Mouse (Mus musculus) gastrocnemius, postnatal 4 days (tissue): ENCODE data around the gene Fdx1. TPM values are rescaled to one million over a fixed set of nuclear protein-coding genes. Genes with fewer than 3 reads are reported as not detected.

ENCODE experiments used
- DNase-seq, 2 experiments: peaks; one replicate each; pipeline ENCODE4 v3.0.0; 2021 to 2022; ENCODE audit warnings: low spot score in 2 of 2, mixed read lengths in 2 of 2
- long read RNA-seq, 2 experiments: library from polyadenylated mRNA; stranded (forward); transcript quantifications; one replicate each; pipeline ENCODE4 v2.0.0; 2021
- total RNA-seq, 2 experiments: library from RNA; stranded (reverse); gene quantifications; 2 replicates each; pipeline ENCODE4 v1.2.3; 2021

Fdx1 gene
- total RNA-seq: 10 to 100 TPM; 40.8 to 41.2 TPM
- long read RNA-seq, experiment 1, transcript Fdx1-201 (4 exons, 875 nt): major isoform, 27 of 28 reads
- long read RNA-seq, experiment 1, partial matches to known transcripts: 1 of 28 reads
- long read RNA-seq, experiment 1, other reads (novel, unspliced or antisense): 0 of 28 reads
- long read RNA-seq, experiment 2, transcript Fdx1-201 (4 exons, 875 nt): major isoform, 26 of 27 reads
- long read RNA-seq, experiment 2, partial matches to known transcripts: 1 of 27 reads
- long read RNA-seq, experiment 2, other reads (novel, unspliced or antisense): 0 of 27 reads

DNA sequence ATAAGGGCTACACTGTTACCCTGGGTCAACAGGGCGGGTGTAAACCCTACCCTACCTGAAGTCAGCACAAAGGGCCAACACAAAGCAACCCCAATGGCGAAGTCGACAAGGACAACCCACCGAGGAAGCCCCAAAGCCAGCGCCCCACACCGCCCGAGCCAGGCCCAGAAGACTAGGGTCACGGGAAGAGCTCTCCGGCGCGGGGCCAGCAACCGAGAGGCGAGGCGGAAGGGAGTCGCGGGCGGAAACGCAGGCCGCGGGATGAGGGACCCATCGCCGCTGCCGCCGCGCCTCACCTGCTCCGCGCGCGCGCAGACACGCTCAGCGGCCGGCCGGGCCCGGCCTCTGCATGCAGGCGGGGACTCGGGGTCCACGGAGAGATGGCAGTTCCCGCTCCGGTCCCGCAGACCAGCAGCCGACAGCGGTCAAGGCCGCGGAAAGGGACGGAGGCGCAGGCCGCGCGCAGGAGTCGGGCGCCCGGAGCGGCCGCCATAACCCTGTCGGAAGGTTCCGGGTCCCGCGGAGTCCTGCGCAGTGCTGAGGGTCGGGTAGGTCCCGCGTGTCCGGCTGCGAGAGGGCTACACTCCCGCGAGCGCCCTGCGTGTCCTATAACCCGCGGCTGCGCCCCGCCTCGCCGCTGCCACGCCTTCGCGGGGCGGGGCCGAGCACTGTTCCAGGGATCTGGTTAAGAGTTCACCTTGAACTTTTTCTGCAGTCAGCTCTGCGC, at the start of gene Fdx1:
Gene Fdx1 (minus strand): TSS at position 582 of the 727 bp plus-strand sequence.
- peak; percentile 61 to 80 for DNase-seq

DNA sequence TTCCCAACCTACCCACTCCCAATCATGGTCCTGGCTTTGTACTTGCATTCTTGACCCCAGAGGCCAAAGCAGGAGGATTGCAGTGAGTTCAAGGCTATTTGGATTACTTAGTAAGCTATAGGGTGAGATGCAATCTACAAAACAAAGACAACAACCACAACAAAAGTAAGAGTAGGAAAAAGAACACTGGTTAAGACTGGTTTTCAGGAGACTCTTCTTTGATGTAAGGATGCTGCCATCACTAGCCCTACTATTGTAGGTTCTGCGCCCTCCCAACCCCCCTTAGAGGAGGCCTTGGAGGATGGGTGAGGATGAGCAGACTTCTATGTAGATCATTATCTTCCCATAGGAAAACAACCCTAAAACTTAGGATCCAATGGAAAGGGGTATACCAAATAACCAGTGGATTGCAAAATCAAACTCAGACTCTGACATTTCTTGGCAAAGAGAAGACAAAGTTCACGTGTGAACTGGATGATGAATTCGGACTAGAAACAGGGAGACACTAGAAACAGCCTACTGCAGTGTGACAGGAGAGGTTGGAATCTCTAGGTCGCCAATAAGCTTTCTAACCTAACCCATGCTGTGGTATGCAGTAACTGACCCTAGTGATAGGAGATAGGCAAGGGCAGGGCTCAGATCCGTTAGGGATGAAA, 49.6 kb upstream of the Fdx1 start:
- no peak for DNase-seq

DNA sequence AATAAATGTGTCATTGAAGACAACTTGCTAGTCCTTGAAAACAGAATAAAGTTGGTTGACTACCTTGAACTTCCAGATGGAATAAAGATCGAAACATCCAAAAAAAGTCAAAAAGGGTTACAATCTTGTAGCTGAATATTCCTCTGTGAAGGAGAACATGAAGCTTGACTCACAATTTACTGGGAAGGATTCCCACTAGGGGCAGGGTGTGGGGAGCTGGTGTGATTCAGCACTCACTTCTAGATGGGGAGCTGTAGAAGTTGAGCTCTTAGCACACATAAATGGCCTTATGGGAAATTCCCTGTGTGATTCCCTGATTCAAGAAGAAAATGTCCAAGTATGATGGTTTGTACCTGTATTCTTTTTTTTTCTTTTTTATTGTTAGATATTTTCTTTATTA, 49.0 kb upstream of the Fdx1 start:
- no peak for DNase-seq

DNA sequence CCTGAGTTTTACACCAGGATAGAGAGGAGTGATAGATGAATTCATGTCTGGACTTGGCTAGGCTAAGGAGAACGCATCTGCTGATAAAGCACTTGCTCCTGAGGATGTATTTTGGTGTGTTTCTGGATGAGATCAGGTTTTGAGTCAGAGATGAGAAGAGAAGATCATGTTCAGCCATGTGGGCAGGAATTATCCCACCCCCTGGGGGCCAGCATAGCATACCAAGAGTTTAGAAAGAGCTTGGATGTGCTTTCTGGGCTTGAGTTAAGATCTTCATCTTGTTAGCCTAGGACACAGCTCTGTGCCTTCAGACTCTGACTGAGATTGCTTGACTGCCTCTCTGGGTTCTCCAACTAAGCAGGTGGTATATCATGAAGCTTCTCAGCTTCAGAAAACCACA, 45.2 kb upstream of the Fdx1 start:
- no peak for DNase-seq

DNA sequence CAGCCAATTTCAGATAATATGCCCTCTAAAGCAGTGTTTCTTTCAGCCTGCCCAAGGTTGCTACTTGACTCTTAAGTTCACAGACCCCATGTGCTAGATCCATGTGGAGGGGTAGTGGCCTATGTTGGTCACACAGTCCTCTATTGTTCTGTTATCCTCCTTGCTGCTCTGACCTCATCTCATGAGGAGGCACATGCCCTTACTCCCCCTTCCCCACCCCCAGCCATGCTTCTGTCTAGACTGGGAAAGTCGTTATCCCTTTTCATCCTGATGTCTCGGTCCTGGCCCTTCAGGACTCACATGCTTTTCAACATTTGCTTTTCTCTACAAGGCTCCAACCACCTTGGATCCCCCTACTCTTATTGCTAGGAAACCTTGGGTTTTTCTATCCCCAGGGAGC, 44.0 kb upstream of the Fdx1 start:
- no peak for DNase-seq

DNA sequence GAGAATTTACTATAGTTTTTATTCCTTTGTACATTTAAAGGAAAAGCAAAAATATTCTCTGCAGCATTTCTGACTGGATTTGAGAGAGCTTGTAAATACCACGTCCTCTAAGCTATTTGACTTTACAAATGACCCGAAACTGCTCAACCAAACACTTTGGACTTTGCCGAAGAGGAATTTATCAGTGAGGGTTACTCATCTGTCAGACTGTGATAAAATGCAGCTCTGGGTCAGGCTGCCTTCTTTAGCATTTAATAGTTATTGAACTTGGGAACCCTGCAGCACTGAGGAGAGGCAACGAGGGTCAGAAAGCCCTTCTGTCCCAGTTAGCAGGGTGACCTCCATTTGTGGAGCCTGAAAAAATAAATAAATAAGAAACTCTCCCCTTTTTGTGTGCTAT, 40.1 kb upstream of the Fdx1 start:
- no peak for DNase-seq

DNA sequence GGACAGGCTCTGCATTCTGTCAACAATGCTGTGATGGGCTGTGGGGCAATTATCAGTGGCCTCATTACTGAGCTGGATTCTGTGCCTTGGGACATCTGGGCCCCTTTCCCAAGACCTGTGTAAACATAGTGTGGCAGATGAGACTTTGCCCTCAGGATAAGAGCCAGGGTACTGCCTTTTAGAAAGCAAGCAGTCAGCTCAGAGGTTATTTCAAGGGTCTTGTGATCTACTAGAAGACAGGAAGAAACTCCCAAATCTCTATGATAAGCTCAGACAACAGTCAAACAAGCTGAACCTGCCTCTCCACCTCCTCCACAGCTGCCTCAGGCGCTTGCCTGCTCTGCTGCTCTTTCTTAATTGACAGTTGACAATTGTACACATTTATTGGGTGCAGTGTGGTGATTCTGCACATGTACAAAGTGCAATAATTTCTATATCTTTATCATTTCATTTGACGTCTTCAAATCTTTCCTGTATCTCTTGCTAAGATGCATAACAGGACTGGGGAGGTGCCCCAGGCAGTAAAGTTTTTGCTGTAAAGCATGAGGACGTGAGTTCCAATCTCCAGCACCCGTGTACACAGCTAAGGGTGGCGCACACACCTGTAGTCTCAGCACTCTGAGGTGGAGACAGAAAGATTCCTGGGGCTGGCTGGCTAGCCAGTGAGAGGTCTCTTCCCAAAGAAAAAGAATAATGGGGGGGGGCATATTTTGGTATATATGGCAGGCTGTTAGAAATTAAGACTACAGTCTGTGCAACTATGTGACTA, 32.2 kb upstream of the Fdx1 start:
- DNase-seq: no peak

DNA sequence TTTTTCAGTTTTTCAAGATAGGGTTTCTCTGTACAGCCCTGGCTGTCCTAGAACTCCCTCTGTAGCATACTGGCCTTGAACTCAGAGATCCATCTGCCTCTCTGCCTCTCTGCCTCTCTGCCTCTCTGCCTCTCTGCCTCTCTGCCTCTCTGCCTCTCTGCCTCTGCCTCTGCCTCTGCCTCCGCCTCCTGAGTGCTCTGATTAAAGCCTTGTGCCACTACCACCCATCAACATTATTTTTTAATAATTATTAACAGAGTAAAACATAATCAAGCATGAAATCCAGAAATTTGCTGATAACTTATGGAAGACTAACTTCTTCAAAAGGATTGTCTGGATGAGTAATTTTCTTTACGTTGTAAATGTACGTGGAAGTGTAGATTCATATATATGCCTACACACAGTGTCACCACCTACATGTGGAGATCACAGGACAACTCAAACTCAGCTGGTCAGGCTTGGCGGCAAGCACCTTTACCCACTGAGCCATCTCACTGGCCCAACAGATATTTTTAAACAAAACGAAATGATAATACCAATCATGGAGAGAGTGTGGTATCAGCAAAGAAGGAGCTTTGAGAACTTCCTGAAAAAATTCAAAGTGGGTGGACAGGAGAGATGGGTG, 31.4 kb upstream of the Fdx1 start:
- DNase-seq: no peak

DNA sequence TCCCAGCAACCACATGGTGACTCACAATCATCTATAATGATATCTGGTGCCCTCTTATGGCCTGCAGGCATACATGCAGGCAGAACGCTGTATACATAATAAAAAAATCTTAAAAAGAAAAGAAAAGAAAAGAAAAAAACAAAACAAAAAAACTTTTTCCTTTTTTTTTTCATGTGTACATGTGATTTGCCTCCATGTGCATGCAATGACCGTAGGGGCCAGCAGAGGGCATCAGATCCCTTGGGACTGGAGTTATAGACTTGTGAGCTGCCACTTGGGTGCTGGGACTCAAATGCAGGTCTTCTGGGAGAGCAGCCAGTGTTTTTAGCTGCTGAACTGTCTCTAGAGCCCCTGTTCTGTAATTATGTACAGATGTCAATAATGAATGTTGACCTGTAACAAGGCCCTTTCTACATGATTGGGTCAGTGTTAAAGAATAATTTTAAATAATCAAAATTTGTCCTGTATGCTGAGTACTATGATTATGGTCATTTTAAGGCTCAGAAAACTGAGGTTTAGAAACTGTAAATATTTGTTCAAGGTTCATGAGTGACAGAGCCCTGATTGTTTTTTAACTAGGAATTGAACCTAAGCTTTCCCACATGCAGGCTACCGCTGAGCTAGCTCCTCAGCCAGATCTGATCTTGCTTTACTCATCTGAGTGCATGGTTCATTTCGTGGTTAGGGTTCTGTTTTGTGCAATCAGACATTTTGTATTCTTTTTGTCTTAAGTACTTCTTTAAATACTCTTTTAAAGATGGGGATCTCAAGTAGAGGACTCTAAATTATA, 30.3 kb upstream of the Fdx1 start:
- DNase-seq: no peak

DNA sequence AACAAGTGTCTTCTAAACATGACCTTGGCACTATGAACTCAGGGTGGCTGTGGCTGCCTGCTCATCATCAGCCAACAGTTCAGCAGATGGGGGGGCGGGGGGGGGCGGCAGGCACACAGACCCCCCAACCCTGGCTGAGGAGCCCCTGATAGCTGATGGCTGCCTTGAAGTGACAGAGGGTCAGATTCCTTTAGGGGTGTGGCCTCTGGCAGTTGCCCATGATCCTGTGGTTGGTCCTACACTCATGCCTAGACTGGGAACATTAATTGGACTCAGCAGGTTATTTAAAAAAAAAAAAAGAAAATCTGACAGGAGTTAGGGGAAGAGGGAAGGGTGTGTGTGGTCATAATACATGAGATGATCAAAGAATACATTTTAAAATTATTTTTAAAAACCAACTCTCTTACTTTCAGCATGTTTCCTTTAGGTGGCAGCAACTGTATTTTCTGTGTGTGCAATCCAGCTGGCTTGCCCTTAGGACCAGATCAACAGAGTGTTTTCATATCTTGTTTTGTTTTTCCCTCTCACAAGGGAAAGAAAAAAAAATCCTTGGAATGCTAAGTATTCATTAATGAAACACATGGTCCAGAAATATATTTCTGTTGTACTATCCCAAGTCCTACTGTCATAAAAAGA, 28.0 kb upstream of the Fdx1 start:
- DNase-seq: no peak

DNA sequence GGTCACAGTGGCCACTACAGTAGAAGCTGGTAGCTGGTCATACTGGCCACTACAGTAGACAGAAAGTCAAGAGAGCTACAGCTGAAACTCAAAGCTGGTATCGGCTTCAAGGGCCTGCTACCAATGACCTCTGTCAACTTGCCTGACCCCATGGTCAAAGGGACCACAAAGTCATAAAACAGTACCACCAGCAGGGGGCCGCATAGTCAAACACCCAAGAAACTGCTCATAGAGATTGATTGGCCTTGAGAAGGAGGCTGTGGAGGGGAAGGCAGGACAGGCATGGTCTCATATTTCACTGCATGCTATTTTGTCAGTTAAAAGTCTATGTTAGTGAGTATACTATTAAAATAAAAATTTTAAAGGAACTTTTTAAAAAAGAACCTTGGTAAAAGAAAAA, 27.5 kb upstream of the Fdx1 start:
- DNase-seq: peak in 1 of 2 experiments; percentile 45

DNA sequence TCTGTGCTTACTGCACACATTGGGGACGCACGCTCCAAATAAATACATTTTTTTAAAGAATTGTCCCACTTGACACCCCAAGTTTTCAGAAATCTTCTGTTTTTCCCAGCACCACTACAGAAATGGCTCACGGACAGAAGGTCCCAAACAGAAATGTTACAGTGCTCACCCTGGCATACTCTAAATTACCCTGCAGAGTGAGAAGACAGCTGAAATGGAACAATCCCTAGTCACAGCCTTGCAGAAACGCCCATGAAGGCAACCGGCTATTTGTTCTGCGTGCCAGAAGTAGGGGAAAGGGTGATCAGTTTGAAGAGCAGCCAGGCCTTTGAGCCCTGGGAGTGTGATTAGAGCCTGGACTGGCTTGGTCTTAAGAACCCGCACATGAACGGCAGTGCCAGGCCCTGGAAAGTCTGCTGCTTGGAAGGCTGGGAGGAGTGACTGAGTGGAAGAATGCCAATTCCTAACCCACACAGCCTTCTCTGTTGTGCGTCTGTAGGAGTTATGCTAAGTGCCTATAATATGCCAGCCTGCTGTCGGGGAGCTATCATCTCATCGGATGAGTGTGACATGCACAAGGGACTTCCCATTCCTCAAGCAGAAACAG, 22.2 kb upstream of the Fdx1 start:
- no peak for DNase-seq

DNA sequence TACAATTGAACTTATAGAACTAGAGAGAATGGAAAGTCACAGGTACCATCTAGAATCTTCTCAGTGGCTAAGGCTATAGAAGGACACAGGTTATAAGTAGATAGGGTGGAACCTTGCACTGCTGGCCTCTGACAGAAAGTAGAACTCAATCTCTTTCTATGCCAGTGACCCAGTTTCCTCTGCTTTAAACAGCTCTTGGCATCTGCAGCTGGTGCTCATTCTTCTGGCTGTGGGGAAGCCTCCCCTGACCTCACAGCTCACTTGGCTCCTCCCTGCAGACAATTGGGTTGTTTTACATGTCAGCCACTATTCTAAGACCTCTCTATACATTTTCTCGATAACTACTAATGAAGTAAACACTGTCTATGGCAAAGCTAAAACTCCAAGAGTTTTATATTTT, 17.8 kb upstream of the Fdx1 start:
- DNase-seq: no peak

DNA sequence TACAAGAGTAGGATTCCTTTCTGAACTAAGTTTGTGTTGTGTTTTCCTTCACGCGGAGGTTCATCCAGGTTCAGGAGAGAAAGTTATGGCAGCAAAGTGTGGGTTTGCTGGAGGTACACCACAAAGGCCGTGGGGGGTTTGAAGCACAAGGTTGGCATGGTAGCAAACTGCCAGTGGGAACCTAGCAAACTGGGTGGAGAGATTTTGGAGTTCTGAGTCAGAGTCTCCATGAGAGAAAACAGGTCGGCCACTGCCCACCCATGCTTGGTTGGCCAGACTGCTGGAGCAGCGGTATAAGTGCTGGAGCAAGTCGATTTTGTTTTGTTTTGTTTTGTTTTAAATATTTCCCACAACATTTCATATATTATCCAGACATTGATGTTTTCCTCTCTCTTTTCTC, 15.9 kb upstream of the Fdx1 start:
- DNase-seq: no peak

DNA sequence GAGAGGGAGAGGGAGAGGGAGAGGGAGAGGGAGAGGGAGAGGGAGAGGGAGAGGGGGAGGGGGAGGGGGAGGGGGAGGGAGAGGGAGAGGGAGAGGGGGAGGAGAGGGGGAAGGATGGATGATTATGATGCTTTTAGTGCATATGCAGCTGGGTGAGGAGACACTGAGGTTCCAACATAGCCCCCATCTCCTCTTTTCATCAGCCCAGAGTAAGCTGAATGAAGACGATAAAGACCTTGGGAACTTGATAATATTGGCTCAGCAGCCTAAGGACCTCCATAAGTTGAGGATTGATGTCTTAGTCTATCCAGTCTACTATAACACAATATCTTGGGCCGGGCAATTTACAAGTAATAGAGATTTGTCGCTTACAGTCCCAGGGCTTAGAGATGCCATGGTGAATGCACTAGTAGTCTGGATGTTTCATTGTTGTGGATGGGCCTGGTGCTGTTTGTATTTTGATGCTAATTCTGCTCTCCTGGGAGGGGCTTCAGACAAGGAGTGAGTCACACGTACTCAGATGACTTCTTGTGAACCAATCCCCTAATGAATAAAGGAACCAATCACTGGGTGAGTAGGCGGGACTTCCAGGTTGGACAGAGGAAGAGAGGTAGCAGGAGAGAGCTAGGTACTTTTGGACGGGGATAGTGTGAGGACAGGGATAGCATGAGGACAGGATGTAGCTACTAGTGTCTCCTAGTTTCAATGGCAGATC, 15.3 kb upstream of the Fdx1 start:
- DNase-seq: no peak

DNA sequence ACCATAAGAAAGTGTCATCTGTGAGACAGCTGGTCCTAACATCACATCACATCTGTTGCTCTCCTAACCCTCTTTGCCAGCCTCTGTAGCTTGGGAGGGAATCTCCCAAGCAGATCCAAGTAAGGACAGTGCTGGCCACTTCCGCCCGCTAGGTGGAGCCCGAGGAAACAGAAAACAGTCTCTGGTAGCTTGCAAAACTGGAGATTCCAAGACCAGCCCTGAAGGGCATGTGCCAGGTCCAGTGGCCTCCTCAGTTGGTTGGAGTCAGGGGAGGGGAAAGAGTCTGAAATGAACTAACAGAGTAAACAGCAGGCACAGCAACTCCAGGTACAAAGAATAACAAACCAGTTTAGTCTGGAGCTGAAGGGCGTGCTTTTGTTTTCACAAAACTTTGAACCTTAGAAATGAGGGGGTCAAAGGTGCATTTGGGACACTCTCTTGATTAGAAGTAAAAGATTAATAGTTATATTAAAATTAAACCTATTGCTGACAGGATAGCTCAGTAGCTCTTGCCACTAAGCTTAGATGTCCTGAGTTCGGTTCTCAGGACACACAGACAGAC, 14.2 kb upstream of the Fdx1 start:
- peak; percentile 65 to 76 for DNase-seq

DNA sequence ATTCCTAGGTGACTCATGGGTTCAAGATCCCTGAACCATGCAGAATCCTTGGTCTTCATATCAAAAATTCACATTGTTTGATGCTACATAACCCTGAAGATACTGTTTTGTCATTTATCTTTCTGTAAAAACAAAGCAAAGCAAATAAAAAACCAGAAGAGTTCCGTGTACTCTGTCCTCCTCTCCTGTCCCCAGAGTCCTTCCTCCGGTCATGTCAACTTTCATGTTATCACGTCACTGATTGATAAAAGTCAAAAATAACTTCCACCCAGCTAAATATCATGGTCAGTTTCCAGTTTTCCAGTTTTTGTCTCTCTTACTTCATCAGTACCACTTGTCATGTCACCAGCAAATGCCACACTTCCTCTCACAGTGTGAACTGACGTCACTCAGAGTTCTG, 11.5 kb upstream of the Fdx1 start:
- DNase-seq: no peak

DNA sequence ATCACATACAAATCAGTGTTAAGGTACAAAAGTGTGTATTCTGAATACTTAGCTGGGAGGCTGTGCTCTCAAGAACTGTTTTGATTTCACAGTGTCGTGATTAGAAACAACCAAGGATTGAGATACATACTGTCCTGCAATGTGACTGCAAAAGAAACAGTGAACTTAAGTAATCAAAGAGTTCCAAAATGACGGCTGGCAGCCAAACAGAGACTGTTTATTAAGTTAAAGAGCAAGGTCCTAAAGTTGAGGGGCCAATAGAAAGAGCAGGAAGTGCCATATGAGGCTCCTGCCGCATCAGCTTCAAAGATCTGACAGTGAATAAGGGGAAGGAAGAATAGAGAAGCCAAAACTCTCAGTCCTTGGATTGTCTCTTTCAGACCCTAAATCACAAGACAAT, 10.5 kb upstream of the Fdx1 start:
- no peak for DNase-seq

DNA sequence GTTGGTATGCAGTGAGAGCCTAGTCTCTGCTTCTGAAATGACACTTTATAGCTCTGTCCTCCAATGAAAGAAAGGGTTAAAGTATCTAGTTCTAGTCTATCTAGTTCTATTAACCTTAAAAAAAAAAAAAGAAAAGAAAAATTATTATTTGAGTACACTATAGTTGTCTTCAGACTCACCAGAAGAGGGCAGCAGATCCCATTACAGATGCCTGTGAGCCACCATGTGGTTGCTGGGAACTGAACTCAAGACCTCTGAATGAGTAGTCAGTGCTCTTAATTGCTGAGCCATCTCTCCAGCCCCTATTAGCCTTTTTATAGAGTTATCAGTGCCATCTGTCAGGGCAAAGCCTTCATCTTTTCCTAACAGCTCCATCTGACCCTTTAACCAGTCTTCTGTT, 3.0 kb upstream of the Fdx1 start:
- DNase-seq: no peak
